Mouse (Mus musculus) limb, embryonic 14.5 days (tissue): Measurements from ENCODE around the gene P2rx4. TPM values are rescaled to one million over a fixed set of nuclear protein-coding genes. Genes with fewer than 3 reads are reported as not detected.

Source experiments
- ATAC-seq: fragments of 200-750 bp; cut with Nextera tagmentation; 2 replicates; pipeline ENCODE4 v1.8.0; 2017; ENCODE audit warnings: low read depth, moderate number of reproducible peaks, moderate TSS enrichment; ENCODE audit not compliant: low FRiP score
- DNase-seq: peaks from one replicate; pipeline ENCODE4 v3.0.0-alpha.2; 2015; ENCODE audit warnings: low spot score
- H3K27ac ChIP-seq: fragments of 300-500 bp; sonication (generic); replicated peaks from 2 replicates; pipeline ENCODE4 v1.5.1; 2014; ENCODE audit warnings: low read depth, mild to moderate bottlenecking, low read length, moderate library complexity, mixed read lengths
- H3K27me3 ChIP-seq: fragments of 300-500 bp; sonication (generic); 2 replicates; pipeline ENCODE4 v1.6.1; 2014; ENCODE audit warnings: low read length, mixed read lengths; ENCODE audit not compliant: control insufficient read depth, insufficient read depth
- H3K36me3 ChIP-seq: fragments of 300-500 bp; sonication (generic); 2 replicates; pipeline ENCODE4 v1.6.1; 2014; ENCODE audit warnings: mild to moderate bottlenecking, low read length, moderate library complexity, mixed read lengths; ENCODE audit not compliant: control insufficient read depth, insufficient read depth
- H3K4me1 ChIP-seq: fragments of 300-500 bp; sonication (generic); 2 replicates; pipeline ENCODE4 v1.6.1; 2014; ENCODE audit warnings: antibody characterized with exemption, low read length, mixed read lengths; ENCODE audit not compliant: control insufficient read depth, insufficient read depth
- H3K4me2 ChIP-seq: fragments of 300-500 bp; sonication (generic); replicated peaks from 2 replicates; pipeline ENCODE4 v1.6.1; 2014; ENCODE audit warnings: low read depth, mild to moderate bottlenecking, low read length, moderate library complexity; ENCODE audit not compliant: severe bottlenecking
- H3K4me3 ChIP-seq: fragments of 300-500 bp; sonication (generic); replicated peaks from 2 replicates; pipeline ENCODE4 v1.5.1; 2014; ENCODE audit warnings: low read length
- H3K9ac ChIP-seq: fragments of 300-500 bp; sonication (generic); 2 replicates; pipeline ENCODE4 v1.6.1; 2014; ENCODE audit warnings: mild to moderate bottlenecking, low read depth, low read length, moderate library complexity; ENCODE audit not compliant: severe bottlenecking
- H3K9me3 ChIP-seq: fragments of 300-500 bp; sonication (generic); 2 replicates; pipeline ENCODE4 v1.6.1; 2016; ENCODE audit warnings: low read length; ENCODE audit not compliant: control insufficient read depth
- POLR2A ChIP-seq: fragments of 200-500 bp; IDR thresholded peaks from 2 replicates; pipeline ENCODE4 v1.8.0; 2012; ENCODE audit warnings: inconsistent platforms, mild to moderate bottlenecking, moderate library complexity, borderline replicate concordance; ENCODE audit not compliant: insufficient read depth, insufficient read length; ENCODE audit errors: extremely low read depth
- WGBS: fragments of 180-500 bp; shearing (Covaris S2); extraction: QIAGEN DNeasy Blood & Tissue Kit; methylation state at CpG from one replicate; pipeline ENCODE4 v1.1.7; 2014; 5-methylcytosine and 5-hydroxymethylcytosine counted together
- polyA plus RNA-seq, 2 experiments: library from polyadenylated mRNA; depleted of rRNA in 1 of 2; stranded (reverse) in 1 of 2; unstranded in 1 of 2; fragments of >200 nt; fragmentation: Nextera tagmentation in 1 of 2; extraction: Ambion mirVana in 1 of 2; gene quantifications; 2 replicates each; pipeline versions ENCODE4 v1.2.1 to v1.2.3; 2012 to 2014

P2rx4 gene
- polyA plus RNA-seq, 2 experiments, result 18.2 to 21.0 TPM

DNA sequence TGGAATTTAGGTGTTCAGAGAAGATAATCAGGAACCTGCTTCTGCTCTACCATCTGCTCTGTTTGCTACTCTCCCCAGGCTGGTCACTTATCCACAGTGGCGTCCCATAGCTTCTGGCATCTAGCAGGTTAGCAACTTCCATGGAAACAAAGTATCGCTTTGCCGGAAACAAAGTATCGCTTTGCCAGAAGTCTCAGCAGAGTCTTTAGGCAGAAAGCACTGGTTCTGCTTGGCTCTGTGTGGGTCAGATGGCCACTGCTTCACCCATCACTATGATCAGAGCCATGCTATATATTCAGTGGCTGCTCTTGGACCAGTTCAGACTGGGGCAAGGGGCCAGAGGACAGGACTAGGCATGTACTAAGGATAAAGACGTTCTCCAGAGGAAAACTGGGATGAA lies 35.0 kb upstream of the P2rx4 start:
- Histone ChIP-seq H3K4me1 (no peaks in the 10 kb centered on the region), H3K27me3 (no peaks in the 10 kb centered on the region), H3K9ac (no peak overlapping the region), H3K36me3 (no peaks in the 10 kb centered on the region), H3K4me3 (no peak overlapping the region), H3K27ac (no peak overlapping the region), H3K4me2 (no peak overlapping the region), H3K9me3 (no peaks in the 10 kb centered on the region)
- DNase-seq (no peak), ATAC-seq (no peak)
- TF ChIP-seq POLR2A, result no peak
- WGBS, result 84% methylated on average over 5 of the region's 5 CpGs

DNA sequence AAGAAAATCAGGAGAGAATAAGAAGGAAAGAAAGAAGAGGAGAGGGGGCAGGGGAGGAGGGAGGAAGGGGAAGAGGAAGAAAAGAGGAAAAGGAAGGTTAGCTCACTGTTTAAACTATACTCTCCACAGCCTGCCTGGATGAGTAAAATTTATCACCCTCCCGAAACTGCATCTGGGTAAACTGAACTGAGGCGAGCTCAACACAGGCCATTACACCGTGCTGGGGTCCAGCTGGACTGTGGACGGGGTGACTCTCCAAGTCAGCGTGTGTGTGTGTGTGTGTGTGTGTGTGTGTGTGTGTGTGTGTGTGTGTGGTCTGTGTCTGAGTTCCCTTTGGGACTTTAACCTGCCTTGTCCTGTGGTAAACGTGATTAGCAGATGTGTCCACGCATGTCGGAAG lies 31.3 kb upstream of the P2rx4 start:
- Histone ChIP-seq H3K27me3 (no peaks in the 10 kb centered on the region), H3K36me3 (no peaks in the 10 kb centered on the region), H3K9ac (no peak overlapping the region), H3K4me1 (no peaks in the 10 kb centered on the region), H3K4me3 (no peak overlapping the region), H3K27ac (no peak overlapping the region), H3K9me3 (no peaks in the 10 kb centered on the region), H3K4me2 (no peak overlapping the region)
- TF ChIP-seq POLR2A, result no peak
- 58% methylated on average over 8 of the region's 8 CpGs for WGBS
- ATAC-seq (no peak), DNase-seq (no peak)

DNA sequence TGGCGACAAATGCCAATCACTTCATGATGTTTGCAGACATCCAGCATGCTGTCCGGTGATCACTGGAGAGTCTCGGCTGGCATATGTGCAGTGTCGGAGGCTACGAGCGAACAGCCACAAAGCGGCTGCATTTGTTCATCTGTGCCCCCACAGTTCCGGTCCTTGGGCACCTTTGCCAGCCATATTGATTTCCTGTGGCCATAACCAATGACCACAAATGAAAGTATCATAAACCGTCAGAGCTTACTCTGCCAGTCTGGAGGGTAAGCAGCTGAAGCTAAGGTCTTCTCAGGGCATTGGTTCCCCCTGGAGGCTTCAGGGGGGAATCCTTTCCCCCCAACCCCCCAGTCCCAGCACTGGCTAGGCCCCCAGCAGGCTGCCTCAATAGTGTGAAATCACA lies 29.4 kb upstream of the P2rx4 start:
- Histone ChIP-seq H3K9ac (no peak overlapping the region), H3K36me3 (no peaks in the 10 kb centered on the region)

DNA sequence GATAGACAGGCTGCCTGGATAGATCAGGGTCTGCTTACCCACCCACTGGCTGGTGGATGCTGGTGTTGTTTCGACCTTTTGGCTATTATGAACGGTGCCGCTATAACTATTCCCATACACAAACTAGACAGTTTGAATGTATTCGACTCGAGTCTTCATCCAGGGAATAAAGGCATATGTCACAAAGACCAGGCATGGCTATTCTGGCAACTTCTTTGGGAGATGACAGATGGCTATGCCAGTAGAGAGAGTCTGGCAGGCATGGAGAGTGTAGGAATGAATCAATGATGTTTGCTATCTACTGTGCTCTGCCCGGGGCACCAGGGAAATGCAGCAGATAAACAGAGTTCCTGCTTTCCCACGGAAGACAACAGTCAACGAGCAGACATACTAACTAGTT lies 27.5 kb upstream of the P2rx4 start:
- Histone ChIP-seq H3K9me3 (no peaks in the 10 kb centered on the region), H3K27ac (no peak overlapping the region), H3K9ac (no peak overlapping the region), H3K36me3 (no peaks in the 10 kb centered on the region), H3K4me3 (no peak overlapping the region), H3K4me2 (no peak overlapping the region), H3K27me3 (no peaks in the 10 kb centered on the region), H3K4me1 (no peaks in the 10 kb centered on the region)
- 87% methylated on average over 8 of the region's 8 CpGs for whole genome bisulfite sequencing
- ATAC-seq, result no peak
- no peak for TF ChIP-seq POLR2A
- DNase-seq, result no peak

More for the DNA sequence above, 29.4 kb upstream of the P2rx4 start:
- 89% methylated on average over 9 of the region's 9 CpGs for WGBS
- ATAC-seq (no peak), DNase-seq (no peak)
- no peak overlapping the region for H3K4me3 ChIP-seq
- H3K27ac ChIP-seq, result no peak overlapping the region
- H3K9me3 ChIP-seq, result no peaks in the 10 kb centered on the region
- no peaks in the 10 kb centered on the region for H3K27me3 ChIP-seq
- H3K4me2 ChIP-seq, result no peak overlapping the region
- H3K4me1 ChIP-seq, result no peaks in the 10 kb centered on the region
- no peak for TF ChIP-seq POLR2A

DNA sequence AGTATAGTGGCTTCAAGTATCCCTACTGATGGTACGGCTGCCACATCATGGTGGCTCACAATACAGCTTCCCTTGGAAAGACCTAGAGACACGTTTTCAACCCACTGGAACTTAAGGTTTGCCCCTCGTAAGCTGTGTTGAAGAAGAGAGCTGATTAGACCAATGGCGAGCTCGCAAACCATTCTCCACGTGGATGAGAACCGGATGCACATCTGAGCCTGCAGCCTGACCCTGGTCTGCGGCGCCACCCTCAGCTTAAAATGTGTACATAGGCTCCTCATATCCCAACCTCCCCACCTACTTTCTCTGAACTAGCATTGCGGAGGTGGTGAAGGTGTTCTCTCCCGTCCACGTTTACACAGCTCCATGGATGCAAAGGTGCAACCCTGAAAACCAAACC lies 26.1 kb upstream of the P2rx4 start:
- Histone ChIP-seq H3K4me2 (no peak overlapping the region), H3K27me3 (no peaks in the 10 kb centered on the region), H3K27ac (no peak overlapping the region), H3K9ac (no peak overlapping the region), H3K4me3 (no peak overlapping the region), H3K4me1 (no peaks in the 10 kb centered on the region), H3K9me3 (no peaks in the 10 kb centered on the region), H3K36me3 (no peaks in the 10 kb centered on the region)
- DNase-seq, result no peak
- WGBS, result 82% methylated on average over 12 of the region's 12 CpGs
- no peak for TF ChIP-seq POLR2A
- no peak for ATAC-seq

DNA sequence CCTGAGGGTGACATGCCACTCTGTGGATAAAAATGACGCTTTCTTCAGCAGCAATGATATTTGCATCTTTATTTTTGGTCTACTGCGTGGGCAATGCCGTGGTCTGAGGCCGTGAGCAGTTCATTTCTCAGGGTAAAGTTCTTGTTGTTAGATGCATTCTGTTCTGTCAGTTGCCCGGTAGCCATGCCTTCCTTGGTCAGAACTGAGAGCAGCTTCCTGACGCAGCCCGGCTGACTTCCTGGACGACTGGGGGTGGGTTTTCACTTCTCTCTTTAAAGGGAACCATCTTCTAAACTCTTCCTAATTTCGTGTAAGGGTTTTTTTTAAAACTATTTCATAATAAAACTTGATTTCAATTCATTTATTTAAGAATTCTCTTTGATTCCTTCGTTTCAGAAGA lies 23.4 kb upstream of the P2rx4 start:
- no peak for TF ChIP-seq POLR2A
- H3K4me1 ChIP-seq, result no peaks in the 10 kb centered on the region
- no peak overlapping the region for H3K9ac ChIP-seq
- H3K9me3 ChIP-seq, result no peaks in the 10 kb centered on the region
- ATAC-seq (no peak), DNase-seq (no peak)
- H3K4me3 ChIP-seq, result no peak overlapping the region
- WGBS, result 76% methylated on average over 10 of the region's 10 CpGs
- no peaks in the 10 kb centered on the region for H3K27me3 ChIP-seq
- H3K27ac ChIP-seq, result no peak overlapping the region
- no peak overlapping the region for H3K4me2 ChIP-seq
- H3K36me3 ChIP-seq, result no peaks in the 10 kb centered on the region
